Mouse (Mus musculus) left cerebral cortex, adult 2 months (tissue): ENCODE data around the gene Yipf3. TPM values are rescaled to one million over a fixed set of nuclear protein-coding genes. Genes with fewer than 3 reads are reported as not detected.

Experiments
- DNase-seq, 2 experiments: peaks; one replicate each; pipeline ENCODE4 v3.0.0; 2021 to 2022; ENCODE audit warnings: low spot score in 2 of 2, mixed read lengths in 1 of 2; ENCODE audit errors: extremely low spot score in 1 of 2
- H3K27ac ChIP-seq: fragments of 200-600 bp; 2 replicates; pipeline ENCODE4 v1.8.1; 2022
- H3K4me3 ChIP-seq: fragments of 200-600 bp; 2 replicates; pipeline ENCODE4 v1.8.1; 2022
- CTCF ChIP-seq: fragments of 200-600 bp; IDR thresholded peaks from 2 replicates; pipeline ENCODE4 v1.8.1; 2022; ENCODE audit warnings: antibody characterized with exemption, mild to moderate bottlenecking, moderate library complexity
- intact Hi-C: fragments of 180-260 bp; cut with DNase I; formaldehyde crosslinking; loops from one replicate; pipeline ENCODE4 v1.15.1; 2025
- long read RNA-seq, 2 experiments: library from polyadenylated mRNA; stranded (forward); transcript quantifications; one replicate each; pipeline ENCODE4 v2.0.0; 2021; ENCODE audit warnings: borderline mapping rate in 2 of 2
- total RNA-seq, 2 experiments: library from RNA; stranded (reverse); gene quantifications; 2 replicates each; pipeline ENCODE4 v1.2.3; 2021

Gene Yipf3
- 10 to 100 TPM; 85.5 to 87.6 TPM for total RNA-seq
- long read RNA-seq, experiment 1, transcript Yipf3-201 (9 exons, 2,035 nt), result major isoform, 37 of 67 reads
- long read RNA-seq, experiment 1, partial matches to known transcripts, result 15 of 67 reads
- long read RNA-seq, experiment 1, other reads (novel, unspliced or antisense), result 14 of 67 reads
- long read RNA-seq, experiment 2, transcript Yipf3-201 (9 exons, 2,035 nt), result major isoform, 40 of 58 reads
- long read RNA-seq, experiment 2, partial matches to known transcripts, result 11 of 58 reads
- long read RNA-seq, experiment 2, other reads (novel, unspliced or antisense), result 7 of 58 reads

- Histone ChIP-seq H3K4me3 (peak within 1 kb of the TSS; percentile 100), H3K27ac (peak within 1 kb of the TSS; percentile 94)
- intact Hi-C loops, result loop anchor here (5.0 kb wide), 1 partner anchor 45 kb away; the partner anchor contains the start of genes Polh and Xpo5
- no peak for TF ChIP-seq CTCF
- DNase-seq, result peak; percentile 95
Measured at GRCm38 (mm10) chr17:46247512-46248188, at the start of gene Yipf3, which contains the start of gene Polr1c. Yipf3 (plus strand) TSS chr17:46248080. Polr1c (minus strand) TSS chr17:46248054.

DNA sequence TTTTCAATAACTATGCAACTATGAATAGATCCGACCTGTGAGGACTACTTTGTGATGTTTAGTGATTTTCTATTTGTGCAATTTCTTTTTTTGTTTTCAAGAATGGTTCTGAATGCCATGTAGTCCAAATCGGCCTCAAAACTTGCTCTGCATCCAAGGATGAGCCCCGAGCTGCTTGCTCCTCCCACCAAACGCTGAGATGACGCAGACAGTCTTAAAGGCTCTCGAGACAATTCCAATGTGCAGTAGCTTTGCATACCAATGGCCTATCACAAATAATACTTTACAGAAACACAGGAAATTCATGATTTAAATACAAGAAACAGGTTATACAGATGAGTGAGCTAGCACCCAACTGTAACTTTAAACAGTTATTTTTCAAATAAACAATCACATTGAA is 46.7 kb upstream of the Yipf3 start:
- H3K27ac ChIP-seq, result no peak overlapping the region
- H3K4me3 ChIP-seq, result peak overlapping the region; percentile 22; the same call in 1 of the 2 replicates
- DNase-seq, result no peak
- TF ChIP-seq CTCF, result no peak
- intact Hi-C loops, result loop anchor here (5.0 kb wide), 2 partner anchors 46 to 191 kb away; partner anchors contain the start of genes Polr1c and Yipf3

GRCm38 (mm10) chr17:46202421-46203071 is 45.3 kb upstream of the Yipf3 start, which contains the start of the genes Polh and Xpo5:
Polh (minus strand) TSS chr17:46202645.
Xpo5 (plus strand) TSS chr17:46202782.
- intact Hi-C loops, result loop anchor here (5.0 kb wide), 2 partner anchors 45 to 190 kb away; partner anchors contain the start of genes Polr1c and Yipf3
- Histone ChIP-seq H3K4me3 (peak within 1 kb of the TSS; percentile 74), H3K27ac (peak within 1 kb of the TSS; percentile 82)
- TF ChIP-seq CTCF, result peak; percentile 26
- DNase-seq, result peak; percentile 93

DNA sequence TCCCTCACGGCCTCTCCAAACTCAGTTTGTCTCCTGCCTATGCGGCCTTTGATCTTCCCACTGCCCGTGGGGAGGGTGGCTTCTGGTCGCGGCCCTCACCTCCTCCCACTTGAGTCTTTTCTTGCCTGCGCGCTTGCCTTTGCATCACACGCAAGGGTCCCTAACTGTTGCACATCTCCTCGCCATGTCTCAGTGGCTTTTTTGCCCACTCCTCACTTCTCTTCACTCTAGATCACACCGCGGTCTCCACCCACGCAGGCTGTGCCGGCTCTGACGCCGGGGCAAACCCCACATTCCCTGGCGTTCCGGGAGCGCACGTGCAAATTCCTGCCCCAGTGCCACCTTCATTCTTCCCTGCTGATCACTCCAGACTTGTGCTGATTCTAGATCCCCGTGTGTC is 44.8 kb upstream of the Yipf3 start:
- TF ChIP-seq CTCF, result no peak
- H3K27ac ChIP-seq, result peak overlapping the region; percentile 82
- peak overlapping the region; percentile 74 for H3K4me3 ChIP-seq
- intact Hi-C loops, result loop anchor here (5.0 kb wide), 2 partner anchors 44 to 189 kb away; partner anchors contain the start of genes Polr1c and Yipf3
- DNase-seq, result peak in 1 of 2 experiments; percentile 45

GRCm38 (mm10) chr17:46206676-46207075 is 41.2 kb upstream of the Yipf3 start:
- intact Hi-C loops, result no loop called here
- DNase-seq, result no peak
- H3K27ac ChIP-seq, result no peak overlapping the region
- no peak for TF ChIP-seq CTCF
- no peak overlapping the region for H3K4me3 ChIP-seq

DNA sequence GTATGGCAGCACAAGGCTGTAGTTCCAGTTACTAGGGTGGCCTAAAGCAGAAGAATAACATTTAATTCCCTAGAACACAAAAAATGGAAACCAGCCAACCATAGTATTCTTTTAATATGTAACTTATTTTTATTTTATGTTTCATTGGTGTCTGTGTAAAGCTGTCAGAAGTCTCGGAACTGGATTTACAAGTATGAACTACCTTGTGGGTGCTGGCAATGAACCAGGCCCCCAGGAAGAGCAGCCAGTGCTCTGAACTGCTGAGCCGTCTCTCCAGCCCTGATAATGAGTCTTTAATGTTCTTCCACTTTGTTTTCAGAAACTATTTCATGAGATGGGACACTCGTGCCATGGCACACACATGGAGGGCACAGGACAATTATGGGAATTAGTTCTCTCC is 37.3 kb upstream of the Yipf3 start:
- intact Hi-C loops, result no loop called here
- Histone ChIP-seq H3K27ac (no peak overlapping the region), H3K4me3 (no peak overlapping the region)
- no peak for TF ChIP-seq CTCF
- DNase-seq, result no peak

GRCm38 (mm10) chr17:46221601-46222000 is 26.3 kb upstream of the Yipf3 start:
- intact Hi-C loops, result loop anchor here (10.0 kb wide), 1 partner anchor 733 kb away; no protein-coding TSS in a partner anchor
- TF ChIP-seq CTCF, result no peak
- Histone ChIP-seq H3K27ac (no peak overlapping the region), H3K4me3 (no peak overlapping the region)
- no peak for DNase-seq

DNA sequence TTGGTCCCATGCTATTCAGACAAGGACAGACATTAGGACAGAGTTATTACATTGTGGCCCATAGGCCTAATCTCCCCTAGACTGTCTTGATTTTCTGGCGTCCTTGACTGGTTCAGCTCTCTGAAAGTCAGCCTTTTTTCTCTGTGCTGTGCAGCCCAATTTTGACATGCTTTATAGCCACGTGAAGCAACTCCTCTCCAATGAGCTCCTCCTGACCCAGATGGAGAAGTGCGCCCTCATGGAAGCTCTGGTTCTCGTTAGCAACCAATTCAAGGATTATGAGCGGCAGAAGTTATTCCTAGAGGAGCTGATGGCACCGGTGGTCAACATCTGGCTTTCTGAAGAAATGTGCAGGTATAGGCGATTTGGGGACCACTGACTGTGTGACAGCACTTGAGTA is 20.3 kb upstream of the Yipf3 start:
- no peak for TF ChIP-seq CTCF
- intact Hi-C loops, result loop anchor here (10.0 kb wide), 1 partner anchor 727 kb away; no protein-coding TSS in a partner anchor
- DNase-seq, result no peak
- H3K4me3 ChIP-seq, result no peak overlapping the region
- no peak overlapping the region for H3K27ac ChIP-seq

GRCm38 (mm10) chr17:46236067-46236466 is 11.8 kb upstream of the Yipf3 start:
- intact Hi-C loops, result no loop called here
- no peak for DNase-seq
- Histone ChIP-seq H3K27ac (no peak overlapping the region), H3K4me3 (no peak overlapping the region)
- TF ChIP-seq CTCF, result no peak

DNA sequence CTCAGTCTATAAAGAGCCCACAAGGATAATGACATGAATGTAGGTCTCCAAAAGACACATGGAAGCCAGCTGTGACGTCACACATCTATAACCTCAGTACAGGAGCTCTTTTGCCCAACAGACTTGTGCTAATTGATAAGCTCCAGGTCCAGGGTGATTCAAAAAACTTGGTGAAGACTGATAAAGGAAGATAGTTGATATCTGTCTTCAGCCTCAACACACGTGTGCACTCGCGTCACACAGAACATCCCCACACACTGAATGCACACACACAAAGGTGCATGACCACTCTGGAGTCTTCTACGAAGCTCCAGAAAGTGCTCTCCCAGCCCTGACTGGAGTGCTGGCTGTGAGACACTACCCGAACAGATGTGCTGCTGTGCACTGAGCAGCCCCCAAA is 10.8 kb upstream of the Yipf3 start:
- H3K4me3 ChIP-seq, result no peak overlapping the region
- intact Hi-C loops, result no loop called here
- no peak for TF ChIP-seq CTCF
- no peak for DNase-seq
- H3K27ac ChIP-seq, result no peak overlapping the region

- DNase-seq, result no peak
- no peak overlapping the region for H3K4me3 ChIP-seq
- TF ChIP-seq CTCF, result no peak
- intact Hi-C loops, result no loop called here
- H3K27ac ChIP-seq, result no peak overlapping the region
Measured at GRCm38 (mm10) chr17:46237480-46237879, 10.4 kb upstream of the Yipf3 start.
